14 mouse cellular contexts compared by ENCODE assay signal in the genomic region with DNA sequence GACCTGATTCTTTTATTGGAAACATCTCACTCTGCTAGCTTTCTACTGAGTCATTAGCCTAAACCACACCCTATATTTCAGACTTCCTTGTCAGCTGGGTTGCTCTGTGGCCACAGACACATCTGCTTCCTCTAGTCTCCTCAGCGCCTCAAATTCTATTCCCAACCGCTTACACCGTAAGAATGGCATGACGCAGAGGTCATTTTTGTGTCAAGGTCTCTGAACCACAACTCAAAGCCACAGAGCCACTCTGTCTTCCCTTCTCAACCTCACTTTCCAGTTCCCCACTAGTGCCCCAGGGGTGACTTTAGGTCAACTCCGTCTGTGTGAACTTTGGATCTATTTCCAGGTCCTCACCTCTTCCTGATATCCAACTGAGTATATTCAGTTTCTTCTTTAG. TPM values are rescaled to one million over a fixed set of nuclear protein-coding genes. Genes with fewer than 3 reads are reported as not detected.
DNase-seq lines count a peak whose midpoint lies in the region; ATAC-seq and TF ChIP-seq lines count a peak whose summit lies in the region.
"Had no signal": no experiment of that assay in that cellular context is flagged by ENCODE, and none has a peak within 500 bp of the region (broad histone marks: within the 10 kb centered on the region; RNA-seq: fewer than 3 reads in every experiment).

No protein-coding gene starts in this region.

- no peak for DNase-seq in stomach, postnatal 0 days (ENCODE audit: low spot score)
- DNase-seq in gastrocnemius, adult 8-10 months (ENCODE audit: low spot score in 2 of 2) = no peak
- DNase-seq: cerebellum, adult 11 months; gastrocnemius, postnatal 10 days; right cerebral cortex, adult 18-20 months; thymus, postnatal 36 days had no signal

- no peak overlapping the region for H3K27ac ChIP-seq in stomach, embryonic 16.5 days (ENCODE audit: low read length)
- no peak overlapping the region for H3K27ac ChIP-seq in stomach, postnatal 0 days (replicated peaks)
- no peak overlapping the region for H3K27ac ChIP-seq in liver, embryonic 15.5 days (replicated peaks)
- H3K27ac ChIP-seq: hindbrain, postnatal 0 days; macrophage; neural tube, embryonic 12.5 days had no signal

- H3K36me3 ChIP-seq in stomach, embryonic 16.5 days (ENCODE audit: control insufficient read depth, insufficient read depth, low read length) = no peaks in the 10 kb centered on the region
- no peaks in the 10 kb centered on the region for H3K36me3 ChIP-seq in stomach, postnatal 0 days (ENCODE audit: control insufficient read depth, insufficient read depth, low read length)
- H3K36me3 ChIP-seq in liver, embryonic 15.5 days (replicated peaks) = no peaks in the 10 kb centered on the region
- H3K36me3 ChIP-seq: neural tube, embryonic 12.5 days had no signal

- no peak overlapping the region for H3K9ac ChIP-seq in stomach, embryonic 16.5 days (ENCODE audit: low read length)
- H3K9ac ChIP-seq in stomach, postnatal 0 days (ENCODE audit: low read length) = no peak overlapping the region
- no peak overlapping the region for H3K9ac ChIP-seq in liver, embryonic 15.5 days
- H3K9ac ChIP-seq: neural tube, embryonic 12.5 days had no signal

- H3K4me2 ChIP-seq in stomach, embryonic 16.5 days (ENCODE audit: low read depth, low read length) = no peak overlapping the region
- no peak overlapping the region for H3K4me2 ChIP-seq in stomach, postnatal 0 days (replicated peaks; ENCODE audit: low read depth)
- no peak overlapping the region for H3K4me2 ChIP-seq in liver, embryonic 15.5 days
- H3K4me2 ChIP-seq: neural tube, embryonic 12.5 days had no signal

- H3K4me1 ChIP-seq in stomach, embryonic 16.5 days (ENCODE audit: control insufficient read depth, insufficient read depth, low read length) = no peaks in the 10 kb centered on the region
- H3K4me1 ChIP-seq in stomach, postnatal 0 days (replicated peaks; ENCODE audit: control insufficient read depth, insufficient read depth) = no peaks in the 10 kb centered on the region
- no peaks in the 10 kb centered on the region for H3K4me1 ChIP-seq in liver, embryonic 15.5 days (replicated peaks)

- no peaks in the 10 kb centered on the region for H3K9me3 ChIP-seq in stomach, embryonic 16.5 days (replicated peaks; ENCODE audit: control insufficient read depth, low read length)
- H3K9me3 ChIP-seq in stomach, postnatal 0 days (ENCODE audit: control insufficient read depth, low read length) = no peaks in the 10 kb centered on the region
- no peaks in the 10 kb centered on the region for H3K9me3 ChIP-seq in liver, embryonic 15.5 days (replicated peaks)
- H3K9me3 ChIP-seq: neural tube, embryonic 12.5 days had no signal

- H3K27me3 ChIP-seq in stomach, embryonic 16.5 days (ENCODE audit: control insufficient read depth, insufficient read depth, low read length) = no peaks in the 10 kb centered on the region
- H3K27me3 ChIP-seq in stomach, postnatal 0 days (ENCODE audit: control insufficient read depth, insufficient read depth, low read length) = no peaks in the 10 kb centered on the region
- H3K27me3 ChIP-seq in liver, embryonic 15.5 days = no peaks in the 10 kb centered on the region
- H3K27me3 ChIP-seq: neural tube, embryonic 12.5 days had no signal

- TF ChIP-seq EP300 in stomach, postnatal 0 days (optimal IDR thresholded peaks at IDR 0.05) = no peak

- 0 out of 2 replicates have a peak, but pooled peaks have one; percentile 17 for ATAC-seq in stomach, embryonic 16.5 days (ENCODE audit: insufficient read depth, low FRiP score)
- ATAC-seq in stomach, postnatal 0 days (ENCODE audit: low FRiP score, low TSS enrichment) = no peak
- peak; percentile 99 for ATAC-seq in common myeloid progenitor, adult 5-6 weeks (replicated peaks; ENCODE audit: low read depth, poor library complexity, severe bottlenecking)
- ATAC-seq in liver, embryonic 15.5 days (ENCODE audit: insufficient read depth) = peak; percentile 25; the same call in 1 of the 2 replicates
- ATAC-seq in frontal cortex, adult (ENCODE audit: low TSS enrichment) = no peak
- ATAC-seq in CD4-positive, CD25-positive, alpha-beta regulatory T cell, adult 4 months = no peak
- ATAC-seq: hindbrain, postnatal 0 days had no signal

- TF ChIP-seq CTCF in stomach, postnatal 0 days (IDR thresholded peaks at IDR 0.05; ENCODE audit: low read depth) = no peak

- H3K4me3 ChIP-seq in stomach, embryonic 16.5 days (replicated peaks; ENCODE audit: low read length) = no peak overlapping the region
- H3K4me3 ChIP-seq in stomach, postnatal 0 days (ENCODE audit: low read depth, low read length) = no peak overlapping the region
- no peak overlapping the region for H3K4me3 ChIP-seq in liver, embryonic 15.5 days (replicated peaks)
- H3K4me3 ChIP-seq: neural tube, embryonic 12.5 days had no signal

- WGBS in stomach, embryonic 16.5 days = 57% methylated on average over 5 of the region's 5 CpGs
- WGBS in stomach, postnatal 0 days = 69% methylated on average over 5 of the region's 5 CpGs
- WGBS in liver, embryonic 15.5 days (ENCODE audit: insufficient replicate concordance) = 3% methylated on average over 5 of the region's 5 CpGs

RNA-seq across cellular contexts. Expression of a gene that starts 3.7 kb away (rescaled TPM):
- polyA plus RNA-seq in stomach, embryonic 16.5 days (2015; fragmentation: Nextera tagmentation; extraction: Ambion mirVana) = 19.6 and 19.7 TPM in 2 replicates
- polyA plus RNA-seq in stomach, postnatal 0 days (2015; fragmentation: Nextera tagmentation; extraction: Ambion mirVana) = 11.1 and 13.0 TPM in 2 replicates
- total RNA-seq in common myeloid progenitor, adult 5-6 weeks (2017) = 18.1 and 21.6 TPM in 2 replicates
- polyA plus RNA-seq in liver, embryonic 15.5 days (2015; fragmentation: Nextera tagmentation; extraction: Ambion mirVana) = 4.8 and 6.2 TPM in 2 replicates
- 1 to 10 TPM; 2.2 to 3.1 (median 2.6) TPM for total RNA-seq in gastrocnemius, adult 8-10 months (2022)
- polyA plus RNA-seq in CD4-positive, CD25-positive, alpha-beta regulatory T cell, adult 4 months (2017; shearing (Covaris generic)) = 1 to 10 TPM; 6.9 to 7.8 TPM

Comparison
In these comparisons a context has a peak if more than half of its experiments do, and no peak if none do; other contexts are left out.
1. ATAC-seq: peak in stomach, embryonic 16.5 days (single experiment), common myeloid progenitor, adult 5-6 weeks (single experiment) and liver, embryonic 15.5 days (single experiment); none in stomach, postnatal 0 days (single experiment), frontal cortex, adult (single experiment) and CD4-positive, CD25-positive, alpha-beta regulatory T cell, adult 4 months (single experiment).